Mouse (Mus musculus) liver, embryonic 16.5 days (tissue): ENCODE measurements around the gene Morn5. TPM values are rescaled to one million over a fixed set of nuclear protein-coding genes. Genes with fewer than 3 reads are reported as not detected.
A peak's percentile ranks its signal among the peaks of the same experiment; 100 is the strongest.

Experiments used
- ATAC-seq: fragments of 200-750 bp; cut with Nextera tagmentation; 2 replicates; pipeline ENCODE4 v1.8.0; 2017; ENCODE audit warnings: low read depth, mild to moderate bottlenecking, moderate number of reproducible peaks, moderate library complexity
- H3K27ac ChIP-seq: fragments of 300-500 bp; sonication (generic); 2 replicates; pipeline ENCODE4 v1.5.1; 2014; ENCODE audit warnings: mild to moderate bottlenecking, low read length
- H3K27me3 ChIP-seq: fragments of 300-500 bp; sonication (generic); 2 replicates; pipeline ENCODE4 v1.6.1; 2014; ENCODE audit warnings: low read depth, low read length, mixed read lengths; ENCODE audit not compliant: control insufficient read depth, insufficient read depth
- H3K36me3 ChIP-seq: fragments of 300-500 bp; sonication (generic); 2 replicates; pipeline ENCODE4 v1.6.1; 2014; ENCODE audit warnings: mild to moderate bottlenecking; ENCODE audit not compliant: control insufficient read depth, insufficient read depth
- H3K4me1 ChIP-seq: fragments of 300-500 bp; sonication (generic); 2 replicates; pipeline ENCODE4 v1.6.1; 2014; ENCODE audit warnings: low read depth, low read length, mixed read lengths; ENCODE audit not compliant: control insufficient read depth
- H3K4me2 ChIP-seq: fragments of 300-500 bp; sonication (generic); 2 replicates; pipeline ENCODE4 v1.6.1; 2014; ENCODE audit warnings: low read depth, low read length, mixed read lengths
- H3K4me3 ChIP-seq: fragments of 300-500 bp; sonication (generic); 2 replicates; pipeline ENCODE4 v1.5.1; 2014; ENCODE audit warnings: low read depth, mild to moderate bottlenecking, low read length
- H3K9ac ChIP-seq: fragments of 300-500 bp; sonication (generic); 2 replicates; pipeline ENCODE4 v1.6.1; 2014; ENCODE audit warnings: low read depth, low read length
- H3K9me3 ChIP-seq: fragments of 300-500 bp; sonication (generic); replicated peaks from 2 replicates; pipeline ENCODE4 v1.6.1; 2016; ENCODE audit warnings: low read length; ENCODE audit not compliant: control insufficient read depth
- WGBS: fragments of 180-500 bp; shearing (Covaris S2); extraction: QIAGEN DNeasy Blood & Tissue Kit; methylation state at CpG from one replicate; pipeline ENCODE4 v1.1.7; 2014; ENCODE audit not compliant: insufficient replicate concordance; 5-methylcytosine and 5-hydroxymethylcytosine counted together
- polyA plus RNA-seq: library from polyadenylated mRNA; unstranded; fragments of >200 nt; fragmentation: Nextera tagmentation; extraction: Ambion mirVana; gene quantifications from 2 replicates; pipeline ENCODE4 v1.2.1, GENCODE M21; 2015

Gene Morn5
- polyA plus RNA-seq, 1 experiment from 2014 or later: not detected

DNA sequence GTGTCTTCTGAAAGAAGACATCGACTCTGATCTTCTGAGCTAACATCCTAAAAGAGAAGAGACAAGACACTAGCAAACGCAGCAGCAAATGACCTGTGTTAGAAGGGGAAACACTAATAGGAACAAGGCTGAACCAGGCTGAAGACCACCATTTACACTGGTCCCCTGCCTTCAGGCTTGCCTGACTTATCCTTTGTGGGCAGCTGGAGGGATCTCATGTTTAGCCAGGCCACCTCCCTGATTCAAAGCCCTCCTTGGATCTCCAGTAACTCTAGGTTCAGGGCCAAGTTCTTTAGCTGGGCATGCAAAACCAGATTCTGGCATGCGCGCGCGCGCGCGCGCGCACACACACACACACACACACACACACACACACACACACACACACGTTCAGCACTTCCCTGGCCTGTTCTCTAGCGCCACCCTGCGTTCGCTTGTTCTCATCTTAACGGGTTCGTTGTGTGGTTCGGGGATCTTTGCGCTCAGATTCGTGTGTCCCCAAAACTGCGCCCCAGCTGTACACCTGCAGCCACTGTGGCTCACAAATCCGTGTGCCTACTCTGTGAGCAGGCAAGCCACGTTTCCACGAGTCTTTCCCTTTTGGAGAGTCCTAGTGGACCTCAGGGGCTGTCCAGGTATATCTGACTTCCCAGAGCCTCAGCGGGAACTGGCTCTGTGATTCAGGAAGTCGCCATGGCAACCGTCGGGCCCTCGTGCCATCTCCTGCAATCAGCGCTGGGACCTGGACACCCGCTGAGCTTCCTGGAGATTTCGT, 27.7 kb upstream of the Morn5 start:
- peaks cover 9% of the 10 kb centered on the region; the same call in 1 of the 2 replicates for H3K27me3 ChIP-seq
- no peaks in the 10 kb centered on the region for H3K9me3 ChIP-seq
- no peak overlapping the region for H3K27ac ChIP-seq
- no peak overlapping the region for H3K9ac ChIP-seq
- no peaks in the 10 kb centered on the region for H3K36me3 ChIP-seq
- H3K4me2 ChIP-seq: peak overlapping the region; percentile 27; the same call in 1 of the 2 replicates
- H3K4me1 ChIP-seq: no peaks in the 10 kb centered on the region
- H3K4me3 ChIP-seq: no peak overlapping the region
- 13% methylated on average over 32 of the region's 32 CpGs for WGBS
- no peak for ATAC-seq

GRCm38 (mm10) chr2:36023291-36023690, 26.0 kb upstream of the Morn5 start:
- H3K36me3 ChIP-seq: no peaks in the 10 kb centered on the region
- H3K9me3 ChIP-seq: no peaks in the 10 kb centered on the region
- no peak overlapping the region for H3K27ac ChIP-seq
- H3K4me1 ChIP-seq: no peaks in the 10 kb centered on the region
- no peak overlapping the region for H3K9ac ChIP-seq
- no peak overlapping the region for H3K4me3 ChIP-seq
- ATAC-seq: no peak
- WGBS: 45% methylated on average over 3 of the region's 3 CpGs
- peaks cover 9% of the 10 kb centered on the region; the same call in 1 of the 2 replicates for H3K27me3 ChIP-seq
- H3K4me2 ChIP-seq: no peak overlapping the region

DNA sequence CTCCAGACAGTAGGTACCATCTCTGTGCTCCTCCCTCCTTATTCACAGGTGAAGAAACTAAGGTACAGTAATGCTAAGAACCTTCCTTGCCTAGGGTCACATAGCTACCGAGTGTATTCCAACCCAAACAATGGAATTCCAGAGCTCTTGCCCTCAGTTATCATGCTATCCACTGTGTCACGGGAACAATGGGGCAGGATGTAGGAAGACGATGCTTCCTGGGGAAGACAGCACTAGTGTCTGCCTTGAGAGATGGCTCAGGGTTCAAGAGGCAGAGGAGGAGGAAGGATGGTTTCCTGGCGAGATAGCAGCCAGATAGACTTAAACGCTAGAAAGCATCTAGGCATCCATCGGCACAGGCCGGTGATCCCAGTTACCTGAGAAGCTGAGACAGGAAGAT, 16.4 kb upstream of the Morn5 start:
- no peak overlapping the region for H3K27ac ChIP-seq
- H3K27me3 ChIP-seq: no peaks in the 10 kb centered on the region
- H3K4me3 ChIP-seq: no peak overlapping the region
- no peak overlapping the region for H3K9ac ChIP-seq
- H3K4me1 ChIP-seq: no peaks in the 10 kb centered on the region
- no peak overlapping the region for H3K4me2 ChIP-seq
- 0 out of 2 replicates have a peak, but pooled peaks have one; percentile 13 for ATAC-seq
- no peaks in the 10 kb centered on the region for H3K9me3 ChIP-seq
- 47% methylated on average over 7 of the region's 7 CpGs for WGBS
- H3K36me3 ChIP-seq: peaks cover 6% of the 10 kb centered on the region; the same call in 1 of the 2 replicates

GRCm38 (mm10) chr2:36033966-36034365, 15.3 kb upstream of the Morn5 start:
- 63% methylated on average over 7 of the region's 7 CpGs for WGBS
- ATAC-seq: no peak
- no peak overlapping the region for H3K9ac ChIP-seq

GRCm38 (mm10) chr2:36034898-36035297, 14.4 kb upstream of the Morn5 start:
- peaks cover 6% of the 10 kb centered on the region; the same call in 1 of the 2 replicates for H3K36me3 ChIP-seq
- H3K4me2 ChIP-seq: no peak overlapping the region
- H3K4me3 ChIP-seq: no peak overlapping the region
- ATAC-seq: no peak
- no peak overlapping the region for H3K27ac ChIP-seq
- no peak overlapping the region for H3K9ac ChIP-seq
- H3K27me3 ChIP-seq: no peaks in the 10 kb centered on the region
- no peaks in the 10 kb centered on the region for H3K9me3 ChIP-seq
- WGBS: 41% methylated on average over 7 of the region's 7 CpGs
- no peaks in the 10 kb centered on the region for H3K4me1 ChIP-seq

More at GRCm38 (mm10) chr2:36033966-36034365, 15.3 kb upstream of the Morn5 start:
- Histone ChIP-seq H3K4me1 (no peaks in the 10 kb centered on the region), H3K4me3 (no peak overlapping the region), H3K4me2 (no peak overlapping the region), H3K9me3 (no peaks in the 10 kb centered on the region), H3K27me3 (no peaks in the 10 kb centered on the region), H3K36me3 (peaks cover 6% of the 10 kb centered on the region; the same call in 1 of the 2 replicates), H3K27ac (no peak overlapping the region)

GRCm38 (mm10) chr2:36035413-36036081, 13.7 kb upstream of the Morn5 start:
- Histone ChIP-seq H3K4me2 (no peak overlapping the region), H3K9ac (no peak overlapping the region), H3K27ac (no peak overlapping the region), H3K36me3 (peaks cover 6% of the 10 kb centered on the region; the same call in 1 of the 2 replicates), H3K9me3 (no peaks in the 10 kb centered on the region), H3K27me3 (no peaks in the 10 kb centered on the region), H3K4me1 (no peaks in the 10 kb centered on the region), H3K4me3 (no peak overlapping the region)
- 24% methylated on average over 11 of the region's 11 CpGs for WGBS
- ATAC-seq: no peak

DNA sequence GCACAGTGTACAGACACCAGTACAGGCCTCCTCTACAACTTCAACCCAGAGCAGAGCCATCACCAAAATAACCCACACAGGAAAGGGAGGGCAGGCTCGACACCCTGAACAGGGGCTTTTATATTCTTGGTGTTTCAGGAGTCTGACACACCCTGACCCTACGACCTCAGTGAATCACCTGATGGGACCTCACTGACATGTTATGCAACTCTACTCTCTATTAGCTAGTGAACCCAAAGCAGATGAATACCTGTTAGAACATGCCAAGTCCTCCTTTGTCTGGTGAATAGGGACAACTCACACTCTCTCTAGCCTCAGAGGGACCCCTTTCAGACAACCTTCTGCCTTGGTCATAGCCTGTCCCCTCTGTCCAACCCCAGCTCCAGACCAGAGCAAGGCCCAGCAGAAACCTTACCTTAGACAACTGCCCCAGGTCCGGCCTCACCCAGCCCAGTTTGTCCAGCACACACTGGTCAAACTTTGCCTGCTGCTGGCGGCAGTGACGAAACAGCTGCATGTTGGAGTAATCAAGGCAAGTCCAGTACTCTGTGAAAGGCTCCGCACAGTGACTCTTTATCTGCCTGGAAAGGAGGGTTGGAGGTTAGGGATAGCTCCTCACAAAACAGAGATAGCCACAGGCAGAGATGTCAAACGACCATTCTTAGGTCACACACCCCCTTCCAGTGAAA, 9.8 kb upstream of the Morn5 start:
- peak; percentile 76 for ATAC-seq
- Histone ChIP-seq H3K4me2 (no peak overlapping the region), H3K9me3 (no peaks in the 10 kb centered on the region), H3K4me3 (no peak overlapping the region), H3K9ac (no peak overlapping the region), H3K36me3 (peaks cover 10% of the 10 kb centered on the region), H3K4me1 (no peaks in the 10 kb centered on the region; the same call in 1 of the 2 replicates), H3K27me3 (no peaks in the 10 kb centered on the region), H3K27ac (no peak overlapping the region; the same call in 1 of the 2 replicates)
- WGBS: 65% methylated on average over 7 of the region's 7 CpGs

GRCm38 (mm10) chr2:36040872-36041271, 8.4 kb upstream of the Morn5 start:
- Histone ChIP-seq H3K4me1 (no peaks in the 10 kb centered on the region; the same call in 1 of the 2 replicates), H3K27ac (no peak overlapping the region), H3K9me3 (no peaks in the 10 kb centered on the region), H3K9ac (no peak overlapping the region), H3K36me3 (peaks cover 10% of the 10 kb centered on the region), H3K4me2 (no peak overlapping the region), H3K27me3 (no peaks in the 10 kb centered on the region), H3K4me3 (no peak overlapping the region)
- no peak for ATAC-seq
- 50% methylated on average over 1 of the region's 1 CpGs for WGBS
